Mouse (Mus musculus): ENCODE measurements at regions not wholly inside any gene's neighbourhood (a gene's known extent, or its start where the extent isn't known, plus 50 kb on each side); places are given as distances from the start of the nearest gene placed in this dataset.

DNA sequence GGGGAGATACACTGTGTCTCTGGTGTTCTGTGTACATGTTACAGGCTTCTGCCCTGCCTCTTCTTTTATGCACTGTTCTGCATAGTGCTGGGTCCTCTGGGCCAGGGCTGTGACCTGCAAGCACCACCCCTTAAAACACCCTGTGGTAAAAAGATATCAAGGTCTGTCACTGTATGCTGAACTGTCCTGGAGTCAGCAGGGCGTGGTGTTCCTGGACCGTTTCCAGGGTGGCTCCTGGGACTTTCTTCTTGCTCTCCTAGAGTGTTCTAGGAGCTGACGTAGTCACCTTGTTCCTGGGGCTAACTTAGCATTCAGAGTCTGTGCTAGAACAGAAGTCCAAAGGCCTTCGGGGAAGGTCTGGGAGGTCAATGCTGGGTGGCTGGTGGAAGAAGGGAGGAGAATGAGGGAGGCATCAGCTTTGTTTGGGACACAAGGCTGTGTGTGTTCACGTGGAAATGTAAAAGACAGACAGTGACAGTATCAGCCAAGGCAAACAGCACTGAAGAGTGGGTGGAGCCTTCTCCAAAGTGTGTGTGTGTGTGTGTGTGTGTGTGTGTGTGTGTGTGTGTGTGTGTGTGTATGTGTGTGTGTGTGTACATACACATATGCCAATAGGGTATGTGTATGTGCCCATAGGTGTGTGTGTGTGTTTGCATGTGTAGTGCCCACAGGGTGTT, 133.0 kb downstream of the Gadd45g start:
- Histone ChIP-seq H3K4me2 (replicated peaks) (no peak overlapping the region), H3K27me3 (replicated peaks) (no peaks in the 10 kb centered on the region), H3K36me3 (no peaks in the 10 kb centered on the region), H3K4me1 (replicated peaks) (peaks cover 23% of the 10 kb centered on the region), H3K4me3 (replicated peaks) (no peak overlapping the region), H3K9ac (no peak overlapping the region), H3K27ac (no peak overlapping the region), H3K9me3 (no peaks in the 10 kb centered on the region)
- peak; percentile 76 for ATAC-seq
- WGBS = 62% methylated on average over 5 of the region's 5 CpGs

DNA sequence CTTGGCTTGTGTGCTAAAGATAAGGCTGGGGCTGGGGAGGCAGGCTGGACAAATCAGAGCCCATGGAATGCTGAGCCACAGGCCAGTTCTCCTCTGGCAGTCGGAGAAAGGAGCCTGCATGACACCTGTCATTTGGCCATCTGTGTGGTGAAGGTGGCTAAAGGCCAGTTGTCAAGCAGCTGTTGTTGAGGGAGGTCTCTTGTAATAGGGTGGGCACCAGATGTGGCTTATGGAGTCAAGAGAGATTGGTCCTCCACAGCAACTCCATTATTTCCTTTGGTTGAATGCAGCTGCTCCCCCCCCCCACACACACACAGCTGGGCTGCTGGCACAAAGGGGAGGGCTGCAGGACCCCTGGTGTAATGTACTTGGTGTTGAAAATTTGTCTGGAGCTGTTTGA, 133.9 kb downstream of the Gadd45g start:
- H3K4me2 ChIP-seq (replicated peaks) = no peak overlapping the region
- no peak for ATAC-seq
- WGBS = 36% methylated on average over 1 of the region's 1 CpGs

DNA sequence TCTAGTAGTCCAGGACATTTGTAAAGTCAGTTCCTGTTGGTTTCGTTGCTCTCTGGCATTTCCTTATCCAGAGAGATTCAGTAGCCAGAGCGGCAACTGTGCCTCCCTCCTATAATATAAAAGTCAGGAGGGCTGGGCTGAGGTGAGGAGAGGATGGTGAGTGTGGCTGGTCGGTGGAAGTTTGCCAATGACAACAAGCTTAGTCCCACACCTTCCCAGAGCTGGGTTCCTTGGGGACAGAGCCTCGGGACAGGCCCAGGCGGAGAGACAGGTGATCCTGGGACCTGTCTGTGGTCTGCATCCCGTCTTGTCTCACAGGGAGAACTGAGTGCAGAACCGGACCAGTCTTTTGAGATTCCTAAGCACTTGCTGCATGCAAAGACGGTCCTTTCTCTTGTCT, 136.5 kb downstream of the Gadd45g start:
- no peak overlapping the region for H3K4me2 ChIP-seq (replicated peaks)
- WGBS = 83% methylated on average over 8 of the region's 8 CpGs
- H3K4me1 ChIP-seq (replicated peaks) = no peaks in the 10 kb centered on the region
- ATAC-seq = no peak
- H3K4me3 ChIP-seq (replicated peaks) = no peak overlapping the region
- no peak overlapping the region for H3K9ac ChIP-seq
- H3K36me3 ChIP-seq = no peaks in the 10 kb centered on the region
- H3K27ac ChIP-seq = no peak overlapping the region
- H3K9me3 ChIP-seq = no peaks in the 10 kb centered on the region
- H3K27me3 ChIP-seq (replicated peaks) = no peaks in the 10 kb centered on the region

More for the DNA sequence above, 133.9 kb downstream of the Gadd45g start:
- H3K4me3 ChIP-seq (replicated peaks) = no peak overlapping the region
- H3K9ac ChIP-seq = no peak overlapping the region
- peaks cover 16% of the 10 kb centered on the region for H3K4me1 ChIP-seq (replicated peaks)
- H3K27ac ChIP-seq = no peak overlapping the region
- no peaks in the 10 kb centered on the region for H3K36me3 ChIP-seq
- no peaks in the 10 kb centered on the region for H3K9me3 ChIP-seq
- H3K27me3 ChIP-seq (replicated peaks) = no peaks in the 10 kb centered on the region

DNA sequence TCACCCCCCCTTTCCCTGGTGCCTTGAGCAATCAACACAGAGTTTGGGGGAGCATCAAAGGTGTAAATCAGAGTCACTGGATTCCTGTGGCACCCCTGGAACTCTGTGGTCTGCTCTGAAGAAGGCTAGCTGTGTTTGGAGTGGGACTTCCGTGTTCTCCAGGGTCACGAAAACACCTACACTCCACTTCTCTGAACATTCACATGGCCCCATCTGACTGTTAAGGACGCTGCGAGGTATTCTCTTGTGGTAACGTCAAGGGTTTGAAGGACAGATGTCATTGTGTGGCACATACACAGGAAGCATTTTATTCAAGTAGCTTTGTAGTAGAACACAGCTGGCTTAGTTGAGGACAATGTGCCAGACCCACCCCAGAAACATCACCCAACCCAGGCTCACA, 137.1 kb downstream of the Gadd45g start:
- ATAC-seq = no peak
- Histone ChIP-seq H3K9ac (no peak overlapping the region), H3K27ac (no peak overlapping the region), H3K27me3 (replicated peaks) (no peaks in the 10 kb centered on the region), H3K4me2 (replicated peaks) (no peak overlapping the region), H3K4me1 (replicated peaks) (no peaks in the 10 kb centered on the region), H3K36me3 (no peaks in the 10 kb centered on the region), H3K9me3 (no peaks in the 10 kb centered on the region), H3K4me3 (replicated peaks) (no peak overlapping the region)
- 90% methylated on average over 5 of the region's 5 CpGs for WGBS

DNA sequence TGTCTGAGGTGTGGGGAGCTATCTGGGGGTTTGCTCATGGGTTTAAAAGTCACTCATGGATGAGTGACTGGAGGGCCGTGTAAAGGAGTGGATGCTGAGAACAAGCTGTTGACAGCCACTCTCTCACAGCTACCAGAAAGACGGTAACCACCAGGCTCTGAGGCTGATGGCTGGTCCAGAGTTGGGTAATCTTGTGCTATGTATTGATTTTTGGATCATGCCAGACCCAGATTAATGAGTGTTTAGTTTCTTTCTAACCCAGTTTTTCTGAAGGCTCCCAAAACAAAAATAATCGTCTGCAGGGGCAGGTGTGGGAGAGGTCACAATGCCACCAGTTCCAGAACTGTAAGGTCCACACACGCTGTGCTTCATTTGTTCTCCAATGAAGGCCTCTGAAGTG, 144.9 kb downstream of the Gadd45g start:
- no peak overlapping the region for H3K9ac ChIP-seq
- H3K4me3 ChIP-seq (replicated peaks) = no peak overlapping the region
- H3K9me3 ChIP-seq = no peaks in the 10 kb centered on the region
- H3K36me3 ChIP-seq = no peaks in the 10 kb centered on the region
- ATAC-seq = no peak
- H3K27ac ChIP-seq = no peak overlapping the region
- 82% methylated on average over 4 of the region's 4 CpGs for WGBS
- H3K27me3 ChIP-seq (replicated peaks) = no peaks in the 10 kb centered on the region
- H3K4me2 ChIP-seq (replicated peaks) = no peak overlapping the region
- no peaks in the 10 kb centered on the region for H3K4me1 ChIP-seq (replicated peaks)

DNA sequence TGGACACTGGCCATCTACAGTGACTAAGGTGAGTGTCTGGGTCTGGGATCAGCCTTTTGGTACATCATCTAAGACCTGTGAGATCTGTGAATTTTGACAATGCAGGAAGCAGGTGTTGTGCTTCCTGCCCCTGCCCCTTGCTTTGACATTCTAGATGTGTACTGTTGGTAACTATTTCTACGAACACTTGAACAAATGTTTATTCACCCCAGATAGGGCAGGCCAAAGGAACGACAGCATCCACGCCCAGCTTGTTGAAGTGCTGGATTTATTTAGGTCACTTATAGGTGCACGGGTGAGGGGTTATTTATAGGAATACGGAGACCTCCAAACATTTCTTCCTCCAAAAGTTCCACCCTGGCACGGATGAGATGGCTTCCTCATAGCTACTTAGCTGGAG, 146.4 kb downstream of the Gadd45g start:
- Histone ChIP-seq H3K27ac (no peak overlapping the region), H3K9ac (no peak overlapping the region), H3K4me1 (replicated peaks) (no peaks in the 10 kb centered on the region), H3K36me3 (no peaks in the 10 kb centered on the region), H3K27me3 (replicated peaks) (no peaks in the 10 kb centered on the region), H3K4me3 (replicated peaks) (no peak overlapping the region), H3K4me2 (replicated peaks) (no peak overlapping the region), H3K9me3 (no peaks in the 10 kb centered on the region)
- WGBS = 42% methylated on average over 6 of the region's 6 CpGs
- ATAC-seq = no peak

DNA sequence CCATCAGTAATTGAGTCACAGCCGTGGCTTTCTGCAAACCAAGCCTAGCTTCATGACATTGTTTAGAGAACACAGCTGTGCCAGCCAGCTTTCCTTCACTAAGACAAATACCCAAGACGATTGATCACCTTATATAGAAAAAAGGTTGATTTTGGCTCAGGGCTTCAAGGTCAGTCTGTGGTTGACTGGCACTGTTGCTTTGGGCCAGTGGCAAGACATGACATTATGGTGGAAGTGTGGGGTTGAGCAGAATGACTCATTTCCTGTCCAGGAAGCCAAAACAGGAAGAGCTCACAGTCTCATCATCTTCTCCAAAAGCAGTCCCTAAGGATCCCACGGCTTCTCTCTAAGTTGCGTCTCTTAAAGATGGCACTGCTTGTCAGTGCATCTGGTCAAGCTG, 149.7 kb downstream of the Gadd45g start:
- 71% methylated on average over 4 of the region's 4 CpGs for WGBS
- no peaks in the 10 kb centered on the region for H3K9me3 ChIP-seq

DNA sequence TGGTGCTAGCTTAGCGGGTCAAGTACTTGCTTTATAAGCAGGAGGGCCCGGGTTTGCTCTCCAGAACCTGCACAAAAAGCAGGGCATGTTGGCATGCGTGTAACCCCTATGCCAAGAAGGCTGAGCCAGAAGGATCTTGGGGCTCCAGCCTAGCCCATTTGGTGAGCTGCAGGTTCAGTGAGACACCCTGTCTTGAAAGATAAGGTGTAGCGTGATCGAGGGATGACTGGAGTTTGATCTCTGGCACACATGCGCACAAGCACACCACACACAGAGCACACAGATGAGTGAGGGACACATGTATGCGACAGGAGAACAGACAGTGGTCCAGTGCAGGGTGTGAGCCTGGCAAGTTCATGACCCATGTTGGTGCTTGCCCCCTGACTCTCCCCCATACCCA, 152.1 kb downstream of the Gadd45g start:
- Histone ChIP-seq H3K4me2 (replicated peaks) (no peak overlapping the region), H3K9me3 (no peaks in the 10 kb centered on the region), H3K27me3 (replicated peaks) (no peaks in the 10 kb centered on the region), H3K4me1 (replicated peaks) (no peaks in the 10 kb centered on the region), H3K4me3 (replicated peaks) (no peak overlapping the region), H3K27ac (no peak overlapping the region), H3K36me3 (no peaks in the 10 kb centered on the region), H3K9ac (no peak overlapping the region)
- WGBS = 87% methylated on average over 7 of the region's 7 CpGs
- no peak for ATAC-seq

More for the DNA sequence above, 149.7 kb downstream of the Gadd45g start:
- ATAC-seq = no peak
- Histone ChIP-seq H3K27me3 (replicated peaks) (no peaks in the 10 kb centered on the region), H3K4me3 (replicated peaks) (no peak overlapping the region), H3K9ac (no peak overlapping the region), H3K4me1 (replicated peaks) (no peaks in the 10 kb centered on the region), H3K36me3 (no peaks in the 10 kb centered on the region), H3K27ac (no peak overlapping the region), H3K4me2 (replicated peaks) (no peak overlapping the region)

DNA sequence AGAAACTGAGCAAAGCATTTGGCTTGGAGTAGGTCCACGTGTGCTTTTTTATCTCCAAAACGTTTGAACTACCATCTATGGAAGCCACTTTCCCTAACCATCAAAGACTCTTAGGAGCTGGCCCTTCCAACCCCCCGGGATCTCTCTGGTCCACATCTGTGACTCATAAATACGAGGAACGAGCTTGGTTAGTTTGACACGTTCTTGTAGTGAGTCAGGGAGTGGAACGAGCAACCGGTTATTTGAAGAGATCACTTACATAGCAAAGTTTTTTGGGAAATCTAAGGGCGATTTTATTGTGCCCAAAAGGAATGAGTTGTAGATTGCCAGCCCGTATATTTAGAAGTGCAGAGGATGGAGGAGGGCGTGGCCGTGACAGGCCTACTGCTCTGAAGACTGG, 155.3 kb downstream of the Gadd45g start:
- Histone ChIP-seq H3K9me3 (no peaks in the 10 kb centered on the region), H3K27me3 (replicated peaks) (no peaks in the 10 kb centered on the region), H3K36me3 (no peaks in the 10 kb centered on the region), H3K27ac (no peak overlapping the region), H3K9ac (no peak overlapping the region), H3K4me3 (replicated peaks) (no peak overlapping the region), H3K4me2 (replicated peaks) (no peak overlapping the region), H3K4me1 (replicated peaks) (no peaks in the 10 kb centered on the region)
- WGBS = 65% methylated on average over 12 of the region's 12 CpGs
- no peak for ATAC-seq

DNA sequence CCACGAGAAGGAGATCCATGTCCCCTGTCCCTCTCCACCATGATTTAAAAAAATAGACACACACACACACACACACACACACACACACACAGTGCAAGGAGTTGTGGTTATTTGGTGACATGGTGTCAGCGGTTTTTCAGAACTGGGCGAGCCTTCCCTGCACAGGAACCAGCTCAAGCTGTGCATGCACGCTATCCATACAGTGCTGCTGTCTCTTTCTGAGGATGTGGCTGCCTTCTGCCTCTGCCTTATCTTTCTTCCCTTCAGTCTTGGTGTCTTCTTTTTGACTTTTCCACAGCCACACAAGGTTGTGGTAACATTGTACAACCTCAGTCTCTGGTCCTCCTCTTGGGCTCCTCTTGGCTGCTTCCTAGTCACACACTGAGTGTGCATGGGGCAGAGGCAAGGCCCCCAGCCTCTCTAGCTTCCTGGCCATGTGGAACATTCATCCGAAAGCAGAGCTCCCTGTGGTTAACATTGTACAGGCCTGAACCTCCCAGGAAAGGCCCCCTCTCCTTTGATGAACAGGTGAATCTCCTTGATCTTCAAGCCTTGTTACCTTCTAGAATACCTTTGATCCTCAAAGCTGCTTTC, 157.6 kb downstream of the Gadd45g start:
- Histone ChIP-seq H3K36me3 (no peaks in the 10 kb centered on the region), H3K4me2 (replicated peaks) (no peak overlapping the region), H3K4me3 (replicated peaks) (no peak overlapping the region), H3K9ac (no peak overlapping the region), H3K9me3 (no peaks in the 10 kb centered on the region), H3K27me3 (replicated peaks) (no peaks in the 10 kb centered on the region), H3K27ac (no peak overlapping the region), H3K4me1 (replicated peaks) (0 out of 2 replicates have a peak, but pooled peaks cover 5% of the 10 kb centered on the region)
- no peak for ATAC-seq
- 81% methylated on average over 5 of the region's 5 CpGs for WGBS

DNA sequence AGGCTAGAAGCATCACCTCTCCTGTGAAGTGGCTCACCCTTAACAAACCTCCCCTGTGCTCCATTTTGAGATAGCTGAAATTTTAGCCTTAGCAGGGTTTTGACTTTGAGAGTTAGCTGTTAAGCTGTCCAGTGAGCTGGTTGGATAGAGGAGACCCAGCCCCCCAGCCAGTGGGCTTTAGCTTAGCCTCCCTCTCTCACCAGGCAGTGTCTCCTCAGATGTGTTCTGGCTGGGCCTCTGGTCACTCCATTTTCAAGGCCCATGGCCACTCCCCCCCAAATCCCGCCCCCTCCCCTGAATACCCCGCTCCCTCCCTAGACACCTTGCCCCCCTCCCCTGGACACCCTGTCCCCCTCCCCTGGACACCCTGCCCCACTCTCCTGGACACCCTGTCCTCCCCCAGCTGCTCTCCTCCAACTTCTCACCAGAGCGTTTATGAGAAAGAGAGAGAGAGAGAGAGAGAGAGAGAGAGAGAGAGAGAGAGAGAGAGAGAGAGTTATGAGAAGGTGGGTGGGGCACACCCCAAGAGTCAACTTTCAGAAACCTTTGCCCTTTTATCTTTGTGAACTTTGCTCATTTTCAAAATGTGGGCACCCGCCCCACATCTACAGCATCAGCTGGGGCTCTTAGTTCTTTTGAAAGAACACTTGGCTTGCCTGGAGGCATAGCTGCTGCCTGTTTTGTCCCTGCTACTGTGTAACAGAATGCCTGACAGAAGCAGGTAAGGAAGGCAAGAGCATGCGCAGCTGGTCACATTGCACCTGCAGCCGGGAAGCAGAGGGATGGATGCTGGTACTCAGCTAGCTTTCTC, 161.3 kb downstream of the Gadd45g start:
- no peaks in the 10 kb centered on the region for H3K27me3 ChIP-seq (replicated peaks)
- ATAC-seq = peak; percentile 68
- H3K36me3 ChIP-seq = no peaks in the 10 kb centered on the region
- WGBS = 59% methylated on average over 6 of the region's 6 CpGs
- H3K4me1 ChIP-seq (replicated peaks) = 0 out of 2 replicates have a peak, but pooled peaks cover 5% of the 10 kb centered on the region
- H3K4me3 ChIP-seq (replicated peaks) = no peak overlapping the region
- no peak overlapping the region for H3K4me2 ChIP-seq (replicated peaks)
- no peak overlapping the region for H3K9ac ChIP-seq
- H3K27ac ChIP-seq = no peak overlapping the region
- no peaks in the 10 kb centered on the region for H3K9me3 ChIP-seq

DNA sequence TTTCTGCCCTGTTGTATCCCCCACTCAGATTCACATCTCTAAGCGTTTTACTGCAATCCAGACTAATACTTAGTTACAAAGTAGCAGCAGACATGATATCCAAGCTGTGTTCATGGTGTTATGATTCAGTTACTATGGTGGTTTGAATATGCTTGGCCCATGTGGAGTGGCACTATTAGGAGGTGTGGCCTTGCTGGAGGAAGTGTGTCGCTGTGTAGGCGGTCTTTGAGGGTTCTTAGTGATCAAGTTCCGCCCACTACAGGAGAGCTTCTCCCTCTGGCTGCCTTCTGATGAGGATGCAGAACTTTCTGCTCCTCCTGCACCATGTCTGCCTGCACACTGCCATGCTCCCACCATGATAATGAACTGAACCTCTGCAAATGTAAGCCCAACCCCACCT, 162.8 kb downstream of the Gadd45g start:
- Histone ChIP-seq H3K27ac (no peak overlapping the region), H3K4me1 (replicated peaks) (0 out of 2 replicates have a peak, but pooled peaks cover 10% of the 10 kb centered on the region), H3K4me2 (replicated peaks) (no peak overlapping the region), H3K36me3 (no peaks in the 10 kb centered on the region), H3K4me3 (replicated peaks) (no peak overlapping the region), H3K9me3 (no peaks in the 10 kb centered on the region), H3K27me3 (replicated peaks) (no peaks in the 10 kb centered on the region), H3K9ac (no peak overlapping the region)
- ATAC-seq = no peak
- 86% methylated on average over 4 of the region's 4 CpGs for WGBS

Measured in intestine, embryonic 15.5 days (tissue).